Mouse (Mus musculus) heart, adult 2 months (tissue): Measurements from ENCODE around the gene Rimkla. TPM values are rescaled to one million over a fixed set of nuclear protein-coding genes. Genes with fewer than 3 reads are reported as not detected.

Experiments used
- DNase-seq, 2 experiments: peaks; one replicate each; pipeline ENCODE4 v3.0.0; 2021
- H3K27ac ChIP-seq: fragments of 200-600 bp; 2 replicates; pipeline ENCODE4 v1.8.1; 2022
- H3K27me3 ChIP-seq: fragments of 200-500 bp; 2 replicates; pipeline ENCODE4 v1.6.1; 2012; ENCODE audit warnings: mild to moderate bottlenecking, low read length, inconsistent platforms, mixed read lengths; ENCODE audit not compliant: control insufficient read depth, insufficient read depth
- H3K36me3 ChIP-seq: fragments of 200-500 bp; 2 replicates; pipeline ENCODE4 v1.6.1; 2012; ENCODE audit warnings: low read length, inconsistent platforms; ENCODE audit not compliant: control insufficient read depth, insufficient read depth
- H3K4me1 ChIP-seq: fragments of 200-500 bp; 2 replicates; pipeline ENCODE4 v1.6.1; 2011; ENCODE audit warnings: low read length; ENCODE audit not compliant: control insufficient read depth, insufficient read depth
- H3K4me3 ChIP-seq: fragments of 200-600 bp; 2 replicates; pipeline ENCODE4 v1.8.1; 2022
- H3K79me2 ChIP-seq: fragments of 200-500 bp; replicated peaks from 2 replicates; pipeline ENCODE4 v1.6.1; 2012; ENCODE audit warnings: mild to moderate bottlenecking, inconsistent platforms, low read length, moderate library complexity, mixed read lengths; ENCODE audit not compliant: control insufficient read depth, insufficient read depth
- H3K9ac ChIP-seq: fragments of 200-500 bp; 2 replicates; pipeline ENCODE4 v1.6.1; 2012; ENCODE audit warnings: low read depth, mild to moderate bottlenecking, control low read depth, inconsistent platforms, low read length, mixed read lengths
- CTCF ChIP-seq: fragments of 200-600 bp; IDR thresholded peaks from 2 replicates; pipeline ENCODE4 v1.8.1; 2022; ENCODE audit warnings: antibody characterized with exemption, mild to moderate bottlenecking, moderate library complexity
- EP300 ChIP-seq: fragments of 200-500 bp; IDR thresholded peaks from 2 replicates; pipeline ENCODE4 v1.6.1; 2011; ENCODE audit warnings: low read depth, low read length, control low read depth; ENCODE audit not compliant: insufficient read depth
- POLR2A ChIP-seq: fragments of 200-500 bp; IDR thresholded peaks from 2 replicates; pipeline ENCODE4 v1.6.1; 2011; ENCODE audit warnings: mild to moderate bottlenecking, low read depth, low read length, control low read depth; ENCODE audit not compliant: insufficient read depth
- WGBS: fragments of 180-500 bp; shearing (Covaris S2); methylation state at CpG from one replicate; pipeline ENCODE4 v1.1.7; 2018; 5-methylcytosine and 5-hydroxymethylcytosine counted together
- intact Hi-C: fragments of 180-260 bp; cut with DNase I; formaldehyde crosslinking; loops from one replicate; pipeline ENCODE4 v1.15.1; 2025
- polyA plus RNA-seq: library from polyadenylated mRNA; depleted of rRNA; stranded (reverse); fragments of >200 nt; gene quantifications from 2 replicates; pipeline ENCODE4 v1.2.3, GENCODE M21; 2012
- total RNA-seq, 2 experiments: library from RNA; stranded (reverse); gene quantifications; 2 replicates each; pipeline ENCODE4 v1.2.3; 2021

Rimkla gene
- total and polyA plus RNA-seq, 3 experiments = 0.66 to 1.1 (median 0.70) TPM

GRCm38 (mm10) chr4:119430678-119431077 lies 61.8 kb downstream of the Rimkla start:
- H3K27me3 ChIP-seq = no peaks in the 10 kb centered on the region
- no peak overlapping the region for H3K27ac ChIP-seq
- H3K4me1 ChIP-seq = no peaks in the 10 kb centered on the region
- TF ChIP-seq EP300 (no peak), CTCF (peak; percentile 72)
- no peak overlapping the region for H3K4me3 ChIP-seq
- peak; percentile 37 to 59 for DNase-seq
- intact Hi-C loops = loop anchor here (2.0 to 5.0 kb wide), 2 partner anchors 102 to 196 kb away; no protein-coding TSS in a partner anchor
- 18% methylated on average over 5 of the region's 5 CpGs for WGBS
- H3K36me3 ChIP-seq = no peaks in the 10 kb centered on the region
- H3K79me2 ChIP-seq = no peaks in the 10 kb centered on the region
- no peak overlapping the region for H3K9ac ChIP-seq

- Histone ChIP-seq H3K4me3 (no peak overlapping the region), H3K9ac (no peak overlapping the region), H3K36me3 (no peaks in the 10 kb centered on the region), H3K79me2 (no peaks in the 10 kb centered on the region), H3K27me3 (no peaks in the 10 kb centered on the region), H3K27ac (no peak overlapping the region), H3K4me1 (peaks cover 1% of the 10 kb centered on the region; the same call in 1 of the 2 replicates)
- WGBS = 37% methylated on average over 2 of the region's 2 CpGs
- DNase-seq = no peak
- intact Hi-C loops = loop anchor here (2.0 to 5.0 kb wide), 2 partner anchors 35 to 235 kb away; no protein-coding TSS in a partner anchor
- TF ChIP-seq POLR2A (no peak), CTCF (no peak), EP300 (no peak)
Observed at GRCm38 (mm10) chr4:119427680-119428079, 64.7 kb downstream of the Rimkla start.

- intact Hi-C loops = loop anchor here (5.0 kb wide), 1 partner anchor 237 kb away; no protein-coding TSS in a partner anchor
- Histone ChIP-seq H3K4me3 (no peak overlapping the region), H3K4me1 (peaks cover 6% of the 10 kb centered on the region), H3K27ac (no peak overlapping the region), H3K79me2 (no peaks in the 10 kb centered on the region), H3K9ac (no peak overlapping the region), H3K27me3 (no peaks in the 10 kb centered on the region), H3K36me3 (no peaks in the 10 kb centered on the region)
- DNase-seq = no peak
- 49% methylated on average over 2 of the region's 2 CpGs for WGBS
- TF ChIP-seq EP300 (no peak), CTCF (no peak), POLR2A (no peak)
Observed at GRCm38 (mm10) chr4:119425601-119426000, 66.8 kb downstream of the Rimkla start.

- no peaks in the 10 kb centered on the region for H3K36me3 ChIP-seq
- 70% methylated on average over 2 of the region's 2 CpGs for WGBS
- H3K4me3 ChIP-seq = no peak overlapping the region
- DNase-seq = no peak
- intact Hi-C loops = loop anchor here (5.0 kb wide), 1 partner anchor 237 kb away; no protein-coding TSS in a partner anchor
- H3K4me1 ChIP-seq = peaks cover 6% of the 10 kb centered on the region
- H3K27me3 ChIP-seq = no peaks in the 10 kb centered on the region
- TF ChIP-seq POLR2A (no peak), CTCF (no peak), EP300 (no peak)
- H3K27ac ChIP-seq = no peak overlapping the region
- no peaks in the 10 kb centered on the region for H3K79me2 ChIP-seq
- no peak overlapping the region for H3K9ac ChIP-seq
Observed at GRCm38 (mm10) chr4:119425077-119425476, 67.4 kb downstream of the Rimkla start.

- Histone ChIP-seq H3K4me3 (peak within 1 kb of the TSS; percentile 98), H3K4me1 (peaks cover 6% of the 10 kb centered on the region), H3K9ac (peak within 1 kb of the TSS; percentile 82), H3K27me3 (no peaks in the 10 kb centered on the region), H3K27ac (peak within 1 kb of the TSS; percentile 99), H3K79me2 (no peaks in the 10 kb centered on the region), H3K36me3 (no peaks in the 10 kb centered on the region)
- peak; percentile 90 to 92 for DNase-seq
- intact Hi-C loops = loop anchor here (2.0 to 5.0 kb wide), 3 partner anchors 100 to 175 kb away; partner anchors contain the start of genes Frg2f1 and Ppih
- WGBS = under 1% methylated on average over 52 of the region's 52 CpGs
- TF ChIP-seq CTCF (peak; percentile 52), EP300 (no peak), POLR2A (peak; percentile 62; the same call in 1 of the 2 replicates)
Observed at GRCm38 (mm10) chr4:119422294-119422964, 70.0 kb downstream of the Rimkla start, which contains the start of the genes Ppcs and Zmynd12. TSS of gene Ppcs (minus strand) at chr4:119422420. TSS of gene Zmynd12 (plus strand) at chr4:119422814.

- WGBS = under 1% methylated on average over 31 of the region's 31 CpGs
- no peak for DNase-seq
- no peaks in the 10 kb centered on the region for H3K27me3 ChIP-seq
- peak overlapping the region; percentile 99 for H3K27ac ChIP-seq
- peak overlapping the region; percentile 98 for H3K4me3 ChIP-seq
- no peaks in the 10 kb centered on the region for H3K36me3 ChIP-seq
- peaks cover 6% of the 10 kb centered on the region for H3K4me1 ChIP-seq
- TF ChIP-seq EP300 (no peak), CTCF (no peak), POLR2A (no peak)
- no peaks in the 10 kb centered on the region for H3K79me2 ChIP-seq
- peak overlapping the region; percentile 82 for H3K9ac ChIP-seq
- intact Hi-C loops = loop anchor here (2.0 to 5.0 kb wide), 3 partner anchors 100 to 175 kb away; partner anchors contain the start of genes Frg2f1 and Ppih
Observed at GRCm38 (mm10) chr4:119421921-119422293, 70.5 kb downstream of the Rimkla start.
